Mouse (Mus musculus) B cell, adult 67 days (primary cell): Measurements from ENCODE around the gene 2410141K09Rik. TPM values are rescaled to one million over a fixed set of nuclear protein-coding genes. Genes with fewer than 3 reads are reported as not detected.

Source experiments
- total RNA-seq, 2 experiments: library from RNA; stranded (reverse); gene quantifications; 4 replicates each; pipeline ENCODE4 v1.2.4; 2023

Gene 2410141K09Rik
- total RNA-seq, result not detected

DNA sequence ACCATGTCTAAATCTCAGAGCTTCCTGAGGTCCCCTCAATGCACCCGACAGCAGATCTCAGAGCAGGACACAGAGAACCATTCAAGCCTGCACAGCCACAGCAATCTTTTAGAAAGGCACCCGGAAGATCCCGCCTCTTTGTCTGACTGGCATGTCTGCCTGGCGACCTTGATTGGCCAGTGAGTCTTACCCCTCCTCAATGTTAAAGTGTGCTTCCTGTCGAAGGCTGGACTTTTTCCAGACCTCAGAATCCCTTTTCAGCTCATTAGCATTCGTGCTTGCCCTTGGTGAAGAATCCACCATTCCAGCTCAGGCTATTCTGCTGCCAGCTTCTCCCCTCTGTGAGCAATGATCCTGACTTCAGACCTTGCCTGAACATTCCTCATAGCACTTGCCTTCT, at the start of gene 2410141K09Rik:
2410141K09Rik (minus strand) TSS at position 101 of the 400 bp plus-strand sequence.

Other genes starting within 250 kb of the 2410141K09Rik start
- not detected for gene Gm10772, start 213.5 kb downstream of the 2410141K09Rik start, total RNA-seq